Mouse (Mus musculus): ENCODE results near the gene Tom1l1. TPM values are rescaled to one million over a fixed set of nuclear protein-coding genes. Genes with fewer than 3 reads are reported as not detected.

Gene Tom1l1
- total RNA-seq, 1 experiment, result 12.0 TPM

DNA sequence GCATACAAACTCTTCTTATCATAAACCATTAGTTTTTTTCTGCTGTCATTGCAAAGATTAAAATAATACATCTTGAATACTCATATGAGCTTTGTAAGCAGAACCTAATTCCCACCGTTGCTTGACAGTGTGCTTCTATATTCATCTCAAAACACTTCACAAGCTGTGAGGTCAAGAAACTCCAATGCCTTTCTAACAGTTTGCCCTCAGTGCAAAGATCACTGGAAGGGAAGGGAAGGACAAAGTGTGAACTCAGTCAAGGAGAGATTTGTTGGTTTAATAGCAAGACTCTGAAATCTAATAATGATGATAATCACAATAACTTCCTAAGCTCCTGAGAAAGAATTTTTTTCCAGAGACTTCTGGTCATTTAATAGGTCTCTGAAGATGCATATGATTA is 60.4 kb downstream of the Tom1l1 start:
- Histone ChIP-seq H3K9me3 (ENCODE audit: control insufficient read depth, insufficient read depth, low read depth, low read length) (no peaks in the 10 kb centered on the region), H3K4me1 (ENCODE audit: control insufficient read depth in 2 of 2, insufficient read depth in 2 of 2, low read length in 2 of 2, poor library complexity in 1 of 2) (no peaks in the 10 kb centered on the region), H3K4me3 (ENCODE audit: insufficient read depth in 1 of 2, low read depth in 1 of 2, low read length in 2 of 2, poor library complexity in 1 of 2, severe bottlenecking in 1 of 2) (no peak overlapping the region), H3K36me3 (ENCODE audit: control insufficient read depth, insufficient read depth, low read length, poor library complexity, severe bottlenecking) (no peaks in the 10 kb centered on the region), H3K9ac (ENCODE audit: insufficient read depth, low read depth, low read length, poor library complexity, severe bottlenecking) (no peak overlapping the region), H3K27ac (ENCODE audit: insufficient read depth, low read depth, low read length, poor library complexity, severe bottlenecking) (no peak overlapping the region)
- in situ Hi-C loops (cut with MboI; ENCODE audit: low sequenced_read_pairs in 2 of 2, unreplicated experiment in 2 of 2), result no loop called here
- no peak for TF ChIP-seq HCFC1 (IDR thresholded peaks at IDR 0.05; ENCODE audit: borderline replicate concordance, insufficient read depth, low read length)
- TF ChIP-seq ZNF384 (IDR thresholded peaks at IDR 0.05; ENCODE audit: low read depth, low read length), result no peak
- no peak for TF ChIP-seq MAFK (IDR thresholded peaks at IDR 0.05; ENCODE audit: insufficient read depth, low read depth, low read length)
- no peak for TF ChIP-seq ZC3H11A (IDR thresholded peaks at IDR 0.05; ENCODE audit: borderline replicate concordance, low read depth, low read length)
- no peak for TF ChIP-seq CHD2 (IDR thresholded peaks at IDR 0.05; ENCODE audit: low read depth, low read length)
- DNase-seq (ENCODE audit: low read depth, low spot score), result no peak

DNA sequence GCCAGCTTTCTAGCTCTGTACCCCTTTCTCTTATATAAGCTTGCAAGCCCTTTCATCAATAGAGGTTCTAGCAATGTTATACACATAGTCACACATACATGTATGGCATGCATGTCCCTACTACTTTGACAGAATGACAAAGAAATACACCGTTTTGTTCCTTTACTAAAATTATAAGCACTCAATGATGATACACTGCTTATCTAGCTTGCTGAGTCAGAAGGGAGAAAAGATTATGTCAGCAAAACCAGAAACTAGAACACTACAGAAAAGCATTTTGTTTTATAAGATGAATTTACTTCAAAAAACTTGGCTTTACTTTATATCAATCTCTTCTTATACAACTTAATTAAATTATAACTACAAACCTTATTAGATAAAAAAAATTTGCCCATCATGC is 63.0 kb downstream of the Tom1l1 start:
- H3K4me3 ChIP-seq (ENCODE audit: insufficient read depth in 1 of 2, low read depth in 1 of 2, low read length in 2 of 2, poor library complexity in 1 of 2, severe bottlenecking in 1 of 2), result no peak overlapping the region
- in situ Hi-C loops (cut with MboI; ENCODE audit: low sequenced_read_pairs in 2 of 2, unreplicated experiment in 2 of 2), result no loop called here
- H3K36me3 ChIP-seq (ENCODE audit: control insufficient read depth, insufficient read depth, low read length, poor library complexity, severe bottlenecking), result no peaks in the 10 kb centered on the region
- no peaks in the 10 kb centered on the region for H3K4me1 ChIP-seq (ENCODE audit: control insufficient read depth in 2 of 2, insufficient read depth in 2 of 2, low read length in 2 of 2, poor library complexity in 1 of 2)
- H3K9ac ChIP-seq (ENCODE audit: insufficient read depth, low read depth, low read length, poor library complexity, severe bottlenecking), result no peak overlapping the region
- no peak for TF ChIP-seq MAFK (IDR thresholded peaks at IDR 0.05; ENCODE audit: insufficient read depth, low read depth, low read length)
- no peak for TF ChIP-seq ZNF384 (IDR thresholded peaks at IDR 0.05; ENCODE audit: low read depth, low read length)
- TF ChIP-seq CHD2 (IDR thresholded peaks at IDR 0.05; ENCODE audit: low read depth, low read length), result no peak
- TF ChIP-seq ZC3H11A (IDR thresholded peaks at IDR 0.05; ENCODE audit: borderline replicate concordance, low read depth, low read length), result no peak
- TF ChIP-seq HCFC1 (IDR thresholded peaks at IDR 0.05; ENCODE audit: borderline replicate concordance, insufficient read depth, low read length), result no peak
- DNase-seq (ENCODE audit: low read depth, low spot score), result no peak
- H3K27ac ChIP-seq (ENCODE audit: insufficient read depth, low read depth, low read length, poor library complexity, severe bottlenecking), result no peak overlapping the region
- no peaks in the 10 kb centered on the region for H3K9me3 ChIP-seq (ENCODE audit: control insufficient read depth, insufficient read depth, low read depth, low read length)

DNA sequence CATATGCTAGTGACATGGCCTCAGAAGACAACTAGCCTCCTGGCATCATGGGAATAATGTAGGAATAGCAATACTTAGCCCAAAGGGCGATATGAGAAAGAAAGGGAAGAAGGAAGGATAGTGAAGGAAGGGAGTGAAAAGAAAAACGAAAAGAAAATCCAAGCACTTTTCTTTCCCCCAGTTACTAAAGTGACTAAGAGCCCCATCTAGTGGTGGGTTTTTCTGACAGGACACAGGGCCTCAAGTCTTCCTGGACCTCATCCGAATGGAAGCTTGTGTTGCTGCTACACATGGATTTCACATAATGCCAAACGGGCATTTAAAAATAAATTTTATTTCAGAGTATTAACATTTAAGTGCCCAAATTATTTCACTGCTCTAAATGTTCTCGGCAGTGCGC is 64.7 kb downstream of the Tom1l1 start:
- TF ChIP-seq HCFC1 (IDR thresholded peaks at IDR 0.05; ENCODE audit: borderline replicate concordance, insufficient read depth, low read length), result no peak
- no peak for TF ChIP-seq ZNF384 (IDR thresholded peaks at IDR 0.05; ENCODE audit: low read depth, low read length)
- TF ChIP-seq MAFK (IDR thresholded peaks at IDR 0.05; ENCODE audit: insufficient read depth, low read depth, low read length), result no peak
- TF ChIP-seq CHD2 (IDR thresholded peaks at IDR 0.05; ENCODE audit: low read depth, low read length), result no peak
- TF ChIP-seq ZC3H11A (IDR thresholded peaks at IDR 0.05; ENCODE audit: borderline replicate concordance, low read depth, low read length), result no peak
- H3K9ac ChIP-seq (ENCODE audit: insufficient read depth, low read depth, low read length, poor library complexity, severe bottlenecking), result no peak overlapping the region
- no peak overlapping the region for H3K27ac ChIP-seq (ENCODE audit: insufficient read depth, low read depth, low read length, poor library complexity, severe bottlenecking)
- no peaks in the 10 kb centered on the region for H3K9me3 ChIP-seq (ENCODE audit: control insufficient read depth, insufficient read depth, low read depth, low read length)
- DNase-seq (ENCODE audit: low read depth, low spot score), result peak; percentile 16
- H3K4me3 ChIP-seq (ENCODE audit: insufficient read depth in 1 of 2, low read depth in 1 of 2, low read length in 2 of 2, poor library complexity in 1 of 2, severe bottlenecking in 1 of 2), result no peak overlapping the region
- in situ Hi-C loops (cut with MboI; ENCODE audit: low sequenced_read_pairs in 2 of 2, unreplicated experiment in 2 of 2), result no loop called here
- no peaks in the 10 kb centered on the region for H3K4me1 ChIP-seq (ENCODE audit: control insufficient read depth in 2 of 2, insufficient read depth in 2 of 2, low read length in 2 of 2, poor library complexity in 1 of 2)
- no peaks in the 10 kb centered on the region for H3K36me3 ChIP-seq (ENCODE audit: control insufficient read depth, insufficient read depth, low read length, poor library complexity, severe bottlenecking)

DNA sequence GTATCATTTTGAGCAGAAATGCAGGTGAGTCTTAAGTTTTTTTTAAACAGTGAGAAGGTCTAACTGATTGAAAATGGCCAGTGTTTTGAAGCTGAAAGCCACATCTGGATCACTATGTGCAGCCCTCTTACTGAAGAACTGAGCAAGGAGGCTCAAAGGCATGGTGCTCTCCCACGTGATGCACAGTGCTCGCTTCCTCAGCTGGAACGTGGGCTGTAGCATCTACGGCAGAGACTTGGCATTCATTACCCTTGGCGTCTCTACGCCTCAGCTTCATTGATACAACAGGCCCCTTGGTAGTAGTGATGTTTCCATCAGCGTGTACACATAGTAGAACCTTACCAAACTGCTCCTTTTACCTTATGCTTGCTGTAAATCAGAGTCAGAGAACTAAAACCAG is 65.7 kb downstream of the Tom1l1 start:
- DNase-seq (ENCODE audit: low read depth, low spot score), result no peak
- Histone ChIP-seq H3K9me3 (ENCODE audit: control insufficient read depth, insufficient read depth, low read depth, low read length) (no peaks in the 10 kb centered on the region), H3K4me1 (ENCODE audit: control insufficient read depth in 2 of 2, insufficient read depth in 2 of 2, low read length in 2 of 2, poor library complexity in 1 of 2) (no peaks in the 10 kb centered on the region), H3K27ac (ENCODE audit: insufficient read depth, low read depth, low read length, poor library complexity, severe bottlenecking) (no peak overlapping the region), H3K9ac (ENCODE audit: insufficient read depth, low read depth, low read length, poor library complexity, severe bottlenecking) (no peak overlapping the region), H3K36me3 (ENCODE audit: control insufficient read depth, insufficient read depth, low read length, poor library complexity, severe bottlenecking) (no peaks in the 10 kb centered on the region), H3K4me3 (ENCODE audit: insufficient read depth in 1 of 2, low read depth in 1 of 2, low read length in 2 of 2, poor library complexity in 1 of 2, severe bottlenecking in 1 of 2) (no peak overlapping the region)
- no peak for TF ChIP-seq HCFC1 (IDR thresholded peaks at IDR 0.05; ENCODE audit: borderline replicate concordance, insufficient read depth, low read length)
- no peak for TF ChIP-seq ZNF384 (IDR thresholded peaks at IDR 0.05; ENCODE audit: low read depth, low read length)
- no peak for TF ChIP-seq ZC3H11A (IDR thresholded peaks at IDR 0.05; ENCODE audit: borderline replicate concordance, low read depth, low read length)
- TF ChIP-seq CHD2 (IDR thresholded peaks at IDR 0.05; ENCODE audit: low read depth, low read length), result no peak
- TF ChIP-seq MAFK (IDR thresholded peaks at IDR 0.05; ENCODE audit: insufficient read depth, low read depth, low read length), result no peak
- in situ Hi-C loops (cut with MboI; ENCODE audit: low sequenced_read_pairs in 2 of 2, unreplicated experiment in 2 of 2), result no loop called here

DNA sequence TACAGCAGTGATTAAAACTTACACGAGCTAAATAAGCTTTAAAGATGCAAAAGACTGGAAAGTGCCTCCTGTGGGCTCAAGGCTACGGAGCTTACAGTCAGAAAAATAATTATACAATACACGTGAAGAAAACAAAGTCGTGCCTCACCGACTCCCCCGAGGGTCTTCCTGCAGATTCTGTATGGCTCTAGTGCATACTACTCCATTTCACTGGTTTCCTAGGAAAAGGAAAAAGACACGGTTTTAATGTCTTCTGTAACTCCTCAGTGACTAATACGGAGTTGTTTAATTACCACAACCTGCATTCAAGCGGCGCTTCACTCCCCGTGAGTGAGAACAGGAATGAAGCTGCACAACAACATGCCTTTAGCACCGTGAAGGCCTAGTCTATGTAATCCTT is 66.1 kb downstream of the Tom1l1 start:
- no peak overlapping the region for H3K9ac ChIP-seq (ENCODE audit: insufficient read depth, low read depth, low read length, poor library complexity, severe bottlenecking)
- H3K9me3 ChIP-seq (ENCODE audit: control insufficient read depth, insufficient read depth, low read depth, low read length), result no peaks in the 10 kb centered on the region
- H3K4me1 ChIP-seq (ENCODE audit: control insufficient read depth in 2 of 2, insufficient read depth in 2 of 2, low read length in 2 of 2, poor library complexity in 1 of 2), result no peaks in the 10 kb centered on the region
- no peak for DNase-seq (ENCODE audit: low read depth, low spot score)
- in situ Hi-C loops (cut with MboI; ENCODE audit: low sequenced_read_pairs in 2 of 2, unreplicated experiment in 2 of 2), result no loop called here
- no peaks in the 10 kb centered on the region for H3K36me3 ChIP-seq (ENCODE audit: control insufficient read depth, insufficient read depth, low read length, poor library complexity, severe bottlenecking)
- H3K27ac ChIP-seq (ENCODE audit: insufficient read depth, low read depth, low read length, poor library complexity, severe bottlenecking), result no peak overlapping the region
- TF ChIP-seq ZNF384 (IDR thresholded peaks at IDR 0.05; ENCODE audit: low read depth, low read length), result no peak
- no peak for TF ChIP-seq ZC3H11A (IDR thresholded peaks at IDR 0.05; ENCODE audit: borderline replicate concordance, low read depth, low read length)
- TF ChIP-seq HCFC1 (IDR thresholded peaks at IDR 0.05; ENCODE audit: borderline replicate concordance, insufficient read depth, low read length), result no peak
- no peak for TF ChIP-seq MAFK (IDR thresholded peaks at IDR 0.05; ENCODE audit: insufficient read depth, low read depth, low read length)
- no peak for TF ChIP-seq CHD2 (IDR thresholded peaks at IDR 0.05; ENCODE audit: low read depth, low read length)
- no peak overlapping the region for H3K4me3 ChIP-seq (ENCODE audit: insufficient read depth in 1 of 2, low read depth in 1 of 2, low read length in 2 of 2, poor library complexity in 1 of 2, severe bottlenecking in 1 of 2)

Data from ES-E14 (cell line).